Mouse (Mus musculus) lung, embryonic 14.5 days (tissue): Measurements from ENCODE around the gene Zfp719. TPM values are rescaled to one million over a fixed set of nuclear protein-coding genes. Genes with fewer than 3 reads are reported as not detected.
A peak's percentile ranks its signal among the peaks of the same experiment; 100 is the strongest.

Source experiments
- ATAC-seq: fragments of 200-750 bp; cut with Nextera tagmentation; 2 replicates; pipeline ENCODE4 v1.8.0; 2017; ENCODE audit warnings: mild to moderate bottlenecking, moderate TSS enrichment, moderate library complexity; ENCODE audit not compliant: insufficient read depth
- DNase-seq: peaks from one replicate; pipeline ENCODE4 v3.0.0-alpha.2; 2015
- H3K27ac ChIP-seq: fragments of 300-500 bp; sonication (generic); 2 replicates; pipeline ENCODE4 v1.5.1; 2014; ENCODE audit warnings: low read depth, mild to moderate bottlenecking, moderate library complexity
- H3K27me3 ChIP-seq: fragments of 300-500 bp; sonication (generic); 2 replicates; pipeline ENCODE4 v1.6.1; 2014; ENCODE audit warnings: low read length, control low read depth; ENCODE audit not compliant: insufficient read depth
- H3K36me3 ChIP-seq: fragments of 300-500 bp; sonication (generic); 2 replicates; pipeline ENCODE4 v1.6.1; 2014; ENCODE audit warnings: control low read depth; ENCODE audit not compliant: insufficient read depth
- H3K4me1 ChIP-seq: fragments of 300-500 bp; sonication (generic); 2 replicates; pipeline ENCODE4 v1.6.1; 2014; ENCODE audit warnings: antibody characterized with exemption, control low read depth; ENCODE audit not compliant: insufficient read depth
- H3K4me2 ChIP-seq: fragments of 300-500 bp; sonication (generic); 2 replicates; pipeline ENCODE4 v1.6.1; 2014; ENCODE audit warnings: mild to moderate bottlenecking
- H3K4me3 ChIP-seq: fragments of 300-500 bp; sonication (generic); 2 replicates; pipeline ENCODE4 v1.5.1; 2014; ENCODE audit warnings: low read depth, low read length
- H3K9ac ChIP-seq: fragments of 300-500 bp; sonication (generic); 2 replicates; pipeline ENCODE4 v1.6.1; 2014
- H3K9me3 ChIP-seq: fragments of 300-500 bp; sonication (generic); 2 replicates; pipeline ENCODE4 v1.6.1; 2016; ENCODE audit warnings: low read depth, low read length, control low read depth
- CTCF ChIP-seq: IDR thresholded peaks from 2 replicates; pipeline ENCODE4 v1.5.1; 2016; ENCODE audit warnings: antibody characterized with exemption, low read depth
- WGBS: fragments of 180-500 bp; shearing (Covaris S2); extraction: QIAGEN DNeasy Blood & Tissue Kit; methylation state at CpG from one replicate; pipeline ENCODE4 v1.1.7; 2014; 5-methylcytosine and 5-hydroxymethylcytosine counted together
- polyA plus RNA-seq: library from polyadenylated mRNA; unstranded; fragments of >200 nt; fragmentation: Nextera tagmentation; extraction: Ambion mirVana; gene quantifications from 2 replicates; pipeline ENCODE4 v1.2.1, GENCODE M21; 2014

The Zfp719 gene
- polyA plus RNA-seq: 14.6 and 15.1 TPM in 2 replicates

- peak; percentile 98 for ATAC-seq
- no peaks in the 10 kb centered on the region for H3K27me3 ChIP-seq
- H3K9ac ChIP-seq: peak within 1 kb of the TSS; percentile 71
- H3K27ac ChIP-seq: peak within 1 kb of the TSS; percentile 86
- H3K9me3 ChIP-seq: no peaks in the 10 kb centered on the region
- 0 out of 2 replicates have a peak, but pooled peaks have one; percentile 8 for TF ChIP-seq CTCF
- H3K4me2 ChIP-seq: peak within 1 kb of the TSS; percentile 77
- 0% methylated on average over 37 of the region's 37 CpGs for WGBS
- H3K4me3 ChIP-seq: peak within 1 kb of the TSS; percentile 68
- DNase-seq: peak; percentile 97
- H3K36me3 ChIP-seq: peaks cover 19% of the 10 kb centered on the region
- peaks cover 9% of the 10 kb centered on the region; the same call in 1 of the 2 replicates for H3K4me1 ChIP-seq
These were observed at the start of gene Zfp719 for GRCm38 (mm10) chr7:43579440-43580171. Gene Zfp719, plus strand, starts transcription at chr7:43579610.

- Histone ChIP-seq H3K27me3 (no peaks in the 10 kb centered on the region), H3K36me3 (no peaks in the 10 kb centered on the region), H3K27ac (no peak overlapping the region), H3K9ac (no peak overlapping the region), H3K4me1 (no peaks in the 10 kb centered on the region), H3K4me2 (no peak overlapping the region), H3K4me3 (no peak overlapping the region), H3K9me3 (no peaks in the 10 kb centered on the region)
- TF ChIP-seq CTCF: no peak
- DNase-seq (no peak), ATAC-seq (no peak)
- WGBS: 63% methylated on average over 8 of the region's 8 CpGs
These were observed 49.1 kb upstream of the Zfp719 start for GRCm38 (mm10) chr7:43530216-43530785.

- TF ChIP-seq CTCF: no peak
- no peaks in the 10 kb centered on the region for H3K9me3 ChIP-seq
- WGBS: 79% methylated on average over 9 of the region's 9 CpGs
- no peak overlapping the region for H3K27ac ChIP-seq
- no peak overlapping the region for H3K4me3 ChIP-seq
- no peak overlapping the region for H3K9ac ChIP-seq
- H3K27me3 ChIP-seq: no peaks in the 10 kb centered on the region
- H3K4me1 ChIP-seq: no peaks in the 10 kb centered on the region
- no peaks in the 10 kb centered on the region for H3K36me3 ChIP-seq
- no peak overlapping the region for H3K4me2 ChIP-seq
- no peak for ATAC-seq
- DNase-seq: no peak
These were observed 46.4 kb upstream of the Zfp719 start for GRCm38 (mm10) chr7:43532936-43533505.

GRCm38 (mm10) chr7:43538524-43538923 is 40.9 kb upstream of the Zfp719 start:
- H3K9ac ChIP-seq: no peak overlapping the region
- H3K9me3 ChIP-seq: no peaks in the 10 kb centered on the region
- H3K4me3 ChIP-seq: no peak overlapping the region
- H3K27ac ChIP-seq: no peak overlapping the region
- no peak for DNase-seq
- no peak for TF ChIP-seq CTCF
- WGBS: 58% methylated on average over 4 of the region's 4 CpGs
- ATAC-seq: no peak
- H3K36me3 ChIP-seq: no peaks in the 10 kb centered on the region
- no peak overlapping the region for H3K4me2 ChIP-seq
- H3K4me1 ChIP-seq: no peaks in the 10 kb centered on the region
- H3K27me3 ChIP-seq: no peaks in the 10 kb centered on the region

- no peak for ATAC-seq
- no peaks in the 10 kb centered on the region for H3K27me3 ChIP-seq
These were observed 35.0 kb upstream of the Zfp719 start, which contains the start of gene Cd33 for GRCm38 (mm10) chr7:43544225-43544977. Gene Cd33, minus strand, starts transcription at chr7:43544428.

GRCm38 (mm10) chr7:43545656-43546545 is 33.5 kb upstream of the Zfp719 start:
- H3K4me1 ChIP-seq: no peaks in the 10 kb centered on the region
- H3K4me3 ChIP-seq: no peak overlapping the region
- H3K9ac ChIP-seq: no peak overlapping the region
- no peak for ATAC-seq
- no peak for TF ChIP-seq CTCF
- 43% methylated on average over 7 of the region's 7 CpGs for WGBS
- no peak for DNase-seq
- no peaks in the 10 kb centered on the region for H3K9me3 ChIP-seq
- H3K4me2 ChIP-seq: no peak overlapping the region
- H3K27ac ChIP-seq: no peak overlapping the region
- no peaks in the 10 kb centered on the region for H3K36me3 ChIP-seq
- no peaks in the 10 kb centered on the region for H3K27me3 ChIP-seq

More at GRCm38 (mm10) chr7:43544225-43544977, 35.0 kb upstream of the Zfp719 start, which contains the start of gene Cd33:
- Histone ChIP-seq H3K9ac (no peak within 1 kb of the TSS), H3K27ac (no peak within 1 kb of the TSS), H3K36me3 (no peaks in the 10 kb centered on the region), H3K4me3 (no peak within 1 kb of the TSS), H3K9me3 (no peaks in the 10 kb centered on the region), H3K4me1 (no peaks in the 10 kb centered on the region), H3K4me2 (no peak within 1 kb of the TSS)
- no peak for DNase-seq
- 74% methylated on average over 7 of the region's 7 CpGs for WGBS
- TF ChIP-seq CTCF: no peak
